Mouse (Mus musculus) liver, embryonic 14.5 days (tissue): ENCODE data around the gene B3galt2. TPM values are rescaled to one million over a fixed set of nuclear protein-coding genes. Genes with fewer than 3 reads are reported as not detected.

Source experiments
- ATAC-seq: fragments of 200-750 bp; cut with Nextera tagmentation; 2 replicates; pipeline ENCODE4 v1.8.0; 2017; ENCODE audit warnings: moderate number of reproducible peaks, mild to moderate bottlenecking, moderate library complexity; ENCODE audit not compliant: insufficient read depth
- DNase-seq, 3 experiments: peaks; one replicate each; pipeline ENCODE4 v3.0.0-alpha.2; 2012 to 2013; ENCODE audit warnings: low read depth in 3 of 3, low spot score in 3 of 3
- H3K27ac ChIP-seq: fragments of 300-500 bp; sonication (generic); 2 replicates; pipeline ENCODE4 v1.5.1; 2014; ENCODE audit warnings: moderate library complexity, mild to moderate bottlenecking, control low read depth, inconsistent platforms
- H3K27me3 ChIP-seq: fragments of 300-500 bp; sonication (generic); 2 replicates; pipeline ENCODE4 v1.6.1; 2014; ENCODE audit warnings: mild to moderate bottlenecking, low read length, moderate library complexity; ENCODE audit not compliant: control insufficient read depth, insufficient read depth
- H3K36me3 ChIP-seq: fragments of 300-500 bp; sonication (generic); replicated peaks from 2 replicates; pipeline ENCODE4 v1.6.1; 2014; ENCODE audit warnings: low read depth; ENCODE audit not compliant: control insufficient read depth, insufficient read depth
- H3K4me1 ChIP-seq, 2 experiments: fragments of 200-500 bp in 1 of 2; fragments of 300-500 bp in 1 of 2; sonication (generic) in 1 of 2; replicated peaks; 2 replicates each; pipeline ENCODE4 v1.6.1; 2012 to 2014; ENCODE audit warnings: antibody characterized with exemption in 1 of 2, inconsistent platforms in 1 of 2, low read length in 1 of 2; ENCODE audit not compliant: control insufficient read depth in 2 of 2, insufficient read depth in 2 of 2
- H3K4me2 ChIP-seq: fragments of 300-500 bp; sonication (generic); 2 replicates; pipeline ENCODE4 v1.6.1; 2014; ENCODE audit warnings: low read depth, mild to moderate bottlenecking, control low read depth, moderate library complexity
- H3K4me3 ChIP-seq, 2 experiments: fragments of 200-500 bp in 1 of 2; fragments of 300-500 bp in 1 of 2; sonication (generic) in 1 of 2; 2 replicates each; pipeline ENCODE4 v1.5.1; 2012 to 2014; ENCODE audit warnings: low read depth in 2 of 2, low read length in 2 of 2, mild to moderate bottlenecking in 2 of 2, control low read depth in 1 of 2, inconsistent platforms in 1 of 2, moderate library complexity in 1 of 2; ENCODE audit not compliant: insufficient read depth in 1 of 2
- H3K9ac ChIP-seq: fragments of 300-500 bp; sonication (generic); replicated peaks from 2 replicates; pipeline ENCODE4 v1.6.1; 2014; ENCODE audit warnings: mild to moderate bottlenecking, control low read depth, moderate library complexity
- H3K9me3 ChIP-seq: fragments of 300-500 bp; sonication (generic); 2 replicates; pipeline ENCODE4 v1.6.1; 2016; ENCODE audit warnings: low read length, mixed read lengths; ENCODE audit not compliant: control insufficient read depth
- CTCF ChIP-seq: IDR thresholded peaks from 2 replicates; pipeline ENCODE4 v1.5.1; 2016; ENCODE audit warnings: antibody characterized with exemption, low read depth, control low read depth
- EP300 ChIP-seq: IDR thresholded peaks from 2 replicates; pipeline ENCODE4 v1.6.1; 2016; ENCODE audit warnings: antibody characterized with exemption, low read depth
- WGBS: fragments of 180-500 bp; shearing (Covaris S2); extraction: QIAGEN DNeasy Blood & Tissue Kit; methylation state at CpG from one replicate; pipeline ENCODE4 v1.1.7; 2014; ENCODE audit not compliant: insufficient replicate concordance; 5-methylcytosine and 5-hydroxymethylcytosine counted together
- polyA plus RNA-seq, 2 experiments: library from polyadenylated mRNA; depleted of rRNA in 1 of 2; stranded (reverse) in 1 of 2; unstranded in 1 of 2; fragments of >200 nt; fragmentation: Nextera tagmentation in 1 of 2; extraction: Ambion mirVana in 1 of 2; gene quantifications; 2 replicates each; pipeline versions ENCODE4 v1.2.1 to v1.2.3; 2012 to 2014

Gene B3galt2
- polyA plus RNA-seq, 2 experiments: 0.08 TPM; not detected in 1

GRCm38 (mm10) chr1:143701736-143702135, 61.3 kb downstream of the B3galt2 start:
- Histone ChIP-seq H3K4me1 (peaks cover 2% of the 10 kb centered on the region in 2 experiments), H3K27me3 (no peaks in the 10 kb centered on the region), H3K36me3 (peaks cover 11% of the 10 kb centered on the region), H3K4me2 (peak overlapping the region; percentile 93), H3K9me3 (no peaks in the 10 kb centered on the region), H3K4me3 (peak overlapping the region; percentile 74 to 99), H3K9ac (peak overlapping the region; percentile 79), H3K27ac (peak overlapping the region; percentile 90)
- WGBS: under 1% methylated on average over 13 of the region's 13 CpGs
- DNase-seq: no peak
- no peak for ATAC-seq
- no peak for TF ChIP-seq EP300
- TF ChIP-seq CTCF: no peak

GRCm38 (mm10) chr1:143702141-143702740, 61.8 kb downstream of the B3galt2 start:
- Histone ChIP-seq H3K4me2 (peak overlapping the region; percentile 93), H3K9me3 (no peaks in the 10 kb centered on the region), H3K36me3 (peaks cover 6% of the 10 kb centered on the region), H3K4me1 (peaks cover 2% of the 10 kb centered on the region in 2 experiments), H3K4me3 (peak overlapping the region; percentile 74 to 99), H3K27me3 (no peaks in the 10 kb centered on the region), H3K9ac (peak overlapping the region; percentile 79), H3K27ac (peak overlapping the region; percentile 90)
- ATAC-seq: peak; percentile 58
- DNase-seq: peak in 2 of 3 experiments; percentile 23 to 44
- WGBS: under 1% methylated on average over 44 of the region's 48 CpGs
- no peak for TF ChIP-seq CTCF
- no peak for TF ChIP-seq EP300

GRCm38 (mm10) chr1:143702741-143703262, 62.3 kb downstream of the B3galt2 start, which contains the start of gene Cdc73:
Gene Cdc73 (minus strand): TSS chr1:143702893.
- Histone ChIP-seq H3K9me3 (no peaks in the 10 kb centered on the region), H3K36me3 (peaks cover 4% of the 10 kb centered on the region), H3K9ac (peak within 1 kb of the TSS; percentile 79), H3K4me1 (peaks cover 2% of the 10 kb centered on the region in 2 experiments), H3K27me3 (no peaks in the 10 kb centered on the region), H3K27ac (peak within 1 kb of the TSS; percentile 90), H3K4me2 (peak within 1 kb of the TSS; percentile 95), H3K4me3 (peak within 1 kb of the TSS; percentile 74 to 99)
- DNase-seq (peak; percentile 80 to 84 (median 84)), ATAC-seq (peak; percentile 99)
- TF ChIP-seq CTCF: peak; percentile 47
- TF ChIP-seq EP300: no peak
- WGBS: under 1% methylated on average over 74 of the region's 74 CpGs

Other genes starting within 250 kb of the B3galt2 start
- 4.2 and 10.7 TPM in 2 replicates for gene Cdc73, start 62.2 kb downstream of the B3galt2 start, polyA plus RNA-seq (2012; rRNA removed)
- 9.4 and 9.6 TPM in 2 replicates for gene Cdc73, start 62.2 kb downstream of the B3galt2 start, polyA plus RNA-seq (2014; fragmentation: Nextera tagmentation; extraction: Ambion mirVana)
- gene Glrx2, start 75.7 kb downstream of the B3galt2 start, polyA plus RNA-seq (2012; rRNA removed): 7.6 and 19.9 TPM in 2 replicates
- gene Glrx2, start 75.7 kb downstream of the B3galt2 start, polyA plus RNA-seq (2014; fragmentation: Nextera tagmentation; extraction: Ambion mirVana): 38.0 and 44.6 TPM in 2 replicates
- gene Trove2, start 136.4 kb downstream of the B3galt2 start, polyA plus RNA-seq (2012; rRNA removed): 0.45 and 0.71 TPM in 2 replicates
- 1.3 and 1.6 TPM in 2 replicates for gene Trove2, start 136.4 kb downstream of the B3galt2 start, polyA plus RNA-seq (2014; fragmentation: Nextera tagmentation; extraction: Ambion mirVana)
- 9.5 and 21.4 TPM in 2 replicates for gene Uchl5, start 136.6 kb downstream of the B3galt2 start, polyA plus RNA-seq (2012; rRNA removed)
- gene Uchl5, start 136.6 kb downstream of the B3galt2 start, polyA plus RNA-seq (2014; fragmentation: Nextera tagmentation; extraction: Ambion mirVana): 67.9 and 70.4 TPM in 2 replicates